Mouse (Mus musculus) frontal cortex, adult (tissue): ENCODE results near the gene Tspan17.
A peak's percentile ranks its signal among the peaks of the same experiment; 100 is the strongest.
"Not testable (repeated sequence)": the region's sequence is repeated elsewhere in the genome, so short reads cannot be mapped to it uniquely, and the experiment has no call there.

ENCODE experiments used
- ATAC-seq: cut with Nextera tagmentation; 2 replicates; pipeline ENCODE4 v1.9.2; 2017; ENCODE audit warnings: mild to moderate bottlenecking, moderate library complexity, mixed read lengths; ENCODE audit not compliant: low TSS enrichment

Gene Tspan17

GRCm38 (mm10) chr13:54760906-54761305, 28.3 kb upstream of the Tspan17 start:
- ATAC-seq, result no peak

- ATAC-seq, result peak; percentile 18; the same call in 1 of the 2 replicates
Measured at GRCm38 (mm10) chr13:54765281-54766191, 23.6 kb upstream of the Tspan17 start.

- peak; percentile 77 for ATAC-seq
Measured at GRCm38 (mm10) chr13:54766192-54766768, 22.9 kb upstream of the Tspan17 start, which contains the start of gene Sncb. Gene Sncb, minus strand, starts transcription at chr13:54766595.

- ATAC-seq, result no peak
Measured at GRCm38 (mm10) chr13:54767012-54767411, 22.2 kb upstream of the Tspan17 start.

GRCm38 (mm10) chr13:54780592-54780991, 8.6 kb upstream of the Tspan17 start:
- peak; percentile 76 for ATAC-seq

GRCm38 (mm10) chr13:54781086-54781485, 8.1 kb upstream of the Tspan17 start:
- peak; percentile 79 for ATAC-seq

- no peak for ATAC-seq
Measured at GRCm38 (mm10) chr13:54783235-54783634, 5.9 kb upstream of the Tspan17 start.

GRCm38 (mm10) chr13:54783698-54784097, 5.5 kb upstream of the Tspan17 start, which contains the start of gene Eif4e1b:
Gene Eif4e1b, plus strand, starts transcription at chr13:54783998.
- ATAC-seq, result no peak

GRCm38 (mm10) chr13:54787591-54787990, 1.6 kb upstream of the Tspan17 start:
- not testable (repeated sequence) for ATAC-seq

GRCm38 (mm10) chr13:54789561-54790397, 602 bp downstream of the Tspan17 start:
- ATAC-seq, result peak; percentile 24

- no peak for ATAC-seq
Measured at GRCm38 (mm10) chr13:54792259-54793230, 3.4 kb downstream of the Tspan17 start.

GRCm38 (mm10) chr13:54794002-54794577, 4.9 kb downstream of the Tspan17 start:
- peak; percentile 28; the same call in 1 of the 2 replicates for ATAC-seq

- ATAC-seq, result no peak
Measured at GRCm38 (mm10) chr13:54794843-54795242, 5.7 kb downstream of the Tspan17 start.

GRCm38 (mm10) chr13:54797356-54797755, 8.2 kb downstream of the Tspan17 start:
- no peak for ATAC-seq

- peak; percentile 41 for ATAC-seq
Measured at GRCm38 (mm10) chr13:54797861-54798643, 8.9 kb downstream of the Tspan17 start.

GRCm38 (mm10) chr13:54798740-54799139, 9.6 kb downstream of the Tspan17 start:
- peak; percentile 14 for ATAC-seq

GRCm38 (mm10) chr13:54799701-54800100, 10.5 kb downstream of the Tspan17 start:
- peak; percentile 22; the same call in 1 of the 2 replicates for ATAC-seq

GRCm38 (mm10) chr13:54800206-54800605, 11.0 kb downstream of the Tspan17 start:
- no peak for ATAC-seq

- ATAC-seq, result no peak
Measured at GRCm38 (mm10) chr13:54803010-54803409, 13.8 kb downstream of the Tspan17 start.
